Mouse (Mus musculus) heart, embryonic 11.5 days (tissue): ENCODE measurements around the gene Gm20388. TPM values are rescaled to one million over a fixed set of nuclear protein-coding genes. Genes with fewer than 3 reads are reported as not detected.

Experiments used
- ATAC-seq: fragments of 200-750 bp; cut with Nextera tagmentation; replicated peaks from 2 replicates; pipeline ENCODE4 v1.8.0; 2017; ENCODE audit warnings: moderate library complexity; ENCODE audit not compliant: insufficient number of reproducible peaks, low FRiP score, low TSS enrichment
- H3K27ac ChIP-seq: fragments of 300-500 bp; sonication (generic); 2 replicates; pipeline ENCODE4 v1.5.1; 2014; ENCODE audit warnings: mild to moderate bottlenecking, low read depth, low read length
- H3K27me3 ChIP-seq: fragments of 300-500 bp; sonication (generic); 2 replicates; pipeline ENCODE4 v1.6.1; 2014; ENCODE audit warnings: mild to moderate bottlenecking, low read length, mixed read lengths; ENCODE audit not compliant: control insufficient read depth, insufficient read depth
- H3K36me3 ChIP-seq: fragments of 300-500 bp; sonication (generic); 2 replicates; pipeline ENCODE4 v1.6.1; 2014; ENCODE audit warnings: mild to moderate bottlenecking, low read length, moderate library complexity, mixed read lengths; ENCODE audit not compliant: control insufficient read depth, insufficient read depth
- H3K4me1 ChIP-seq: fragments of 300-500 bp; sonication (generic); 2 replicates; pipeline ENCODE4 v1.6.1; 2014; ENCODE audit warnings: low read length; ENCODE audit not compliant: control insufficient read depth, insufficient read depth
- H3K4me2 ChIP-seq: fragments of 300-500 bp; sonication (generic); 2 replicates; pipeline ENCODE4 v1.6.1; 2014; ENCODE audit warnings: mild to moderate bottlenecking, moderate library complexity
- H3K4me3 ChIP-seq: fragments of 300-500 bp; sonication (generic); 2 replicates; pipeline ENCODE4 v1.5.1; 2014; ENCODE audit warnings: low read depth, low read length
- H3K9ac ChIP-seq: fragments of 300-500 bp; sonication (generic); 2 replicates; pipeline ENCODE4 v1.6.1; 2014; ENCODE audit warnings: mild to moderate bottlenecking, low read depth, low read length, moderate library complexity
- H3K9me3 ChIP-seq: fragments of 300-500 bp; sonication (generic); replicated peaks from 2 replicates; pipeline ENCODE4 v1.6.1; 2016; ENCODE audit warnings: low read length; ENCODE audit not compliant: control insufficient read depth
- WGBS: fragments of 180-500 bp; shearing (Covaris S2); extraction: QIAGEN DNeasy Blood & Tissue Kit; methylation state at CpG from one replicate; pipeline ENCODE4 v1.1.7; 2014; ENCODE audit not compliant: insufficient replicate concordance; 5-methylcytosine and 5-hydroxymethylcytosine counted together
- polyA plus RNA-seq: library from polyadenylated mRNA; unstranded; fragments of >200 nt; fragmentation: Nextera tagmentation; extraction: Ambion mirVana; gene quantifications from 2 replicates; pipeline ENCODE4 v1.2.1, GENCODE M21; 2014

Gene Gm20388
- polyA plus RNA-seq, 1 experiment from 2014 or later = 6.4 TPM

- H3K27ac ChIP-seq = peak within 1 kb of the TSS; percentile 86
- no peaks in the 10 kb centered on the region for H3K27me3 ChIP-seq
- H3K36me3 ChIP-seq = peaks cover 21% of the 10 kb centered on the region
- H3K9me3 ChIP-seq = no peaks in the 10 kb centered on the region
- peak within 1 kb of the TSS; percentile 88 for H3K4me3 ChIP-seq
- H3K4me2 ChIP-seq = peak within 1 kb of the TSS; percentile 92
- ATAC-seq = peak; percentile 93
- WGBS = under 1% methylated on average over 91 of the region's 105 CpGs
- peak within 1 kb of the TSS; percentile 93 for H3K9ac ChIP-seq
- H3K4me1 ChIP-seq = peaks cover 38% of the 10 kb centered on the region
These were observed 757.1 kb downstream of the Gm20388 start, which contains the start of the genes Gm27021 and Cox4i1 for GRCm38 (mm10) chr8:120667561-120668373. Gene Gm27021 (minus strand): TSS chr8:120668079. Gene Cox4i1 (plus strand): TSS chr8:120668222.

DNA sequence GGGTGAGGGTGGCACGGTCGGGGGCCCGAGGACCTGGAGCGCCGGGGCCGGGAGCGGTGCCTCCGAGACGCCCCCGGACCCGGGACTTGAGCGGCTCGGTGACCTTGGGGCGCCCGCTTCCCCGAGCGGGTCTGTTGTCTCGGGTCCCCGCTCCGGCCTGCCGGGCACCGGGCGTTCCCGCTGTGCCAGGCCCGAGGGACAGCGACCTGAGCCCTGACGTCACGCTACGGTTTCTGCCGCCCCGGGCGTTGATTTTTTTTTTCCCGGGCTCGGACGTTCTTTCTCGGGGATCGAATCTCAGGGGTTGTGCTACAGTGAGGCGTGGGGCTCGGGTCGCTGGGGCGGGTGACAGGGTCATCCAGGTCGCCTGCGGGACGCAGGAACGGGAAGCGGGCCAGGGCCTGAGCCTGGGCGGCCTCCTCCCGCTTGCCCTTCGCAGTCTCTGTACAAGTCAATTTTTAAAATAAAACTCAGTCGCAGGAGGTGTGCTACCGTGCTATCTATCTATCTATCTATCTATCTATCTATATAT lies 757.8 kb downstream of the Gm20388 start, which contains the start of gene Emc8:
Emc8 (minus strand) TSS at position 200 of the 532 bp plus-strand sequence.
- Histone ChIP-seq H3K27ac (peak within 1 kb of the TSS; percentile 86), H3K4me2 (peak within 1 kb of the TSS; percentile 92), H3K4me3 (peak within 1 kb of the TSS; percentile 88), H3K9ac (peak within 1 kb of the TSS; percentile 93), H3K27me3 (no peaks in the 10 kb centered on the region), H3K4me1 (peaks cover 35% of the 10 kb centered on the region), H3K36me3 (peaks cover 28% of the 10 kb centered on the region), H3K9me3 (no peaks in the 10 kb centered on the region)
- WGBS = under 1% methylated on average over 48 of the region's 51 CpGs
- ATAC-seq = no peak

DNA sequence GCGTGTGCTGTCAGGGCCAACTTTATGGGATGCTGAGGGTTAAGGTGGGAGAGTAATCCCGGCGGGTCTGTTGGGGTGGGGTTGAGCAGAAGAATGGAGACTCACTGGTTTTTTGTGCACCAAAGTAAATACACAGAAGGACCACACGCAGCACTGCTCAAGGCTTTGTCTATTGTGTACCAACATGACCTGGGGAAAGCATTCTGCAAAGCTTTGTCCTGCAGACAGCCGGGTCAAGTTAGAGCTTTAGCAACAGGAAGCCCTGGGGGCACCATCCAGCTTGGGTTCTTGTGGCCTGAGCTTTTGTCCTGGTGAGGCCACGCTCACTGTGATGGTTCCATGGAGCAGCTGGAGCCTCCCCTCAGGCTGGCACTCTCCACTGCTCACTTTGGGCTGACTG lies 761.1 kb downstream of the Gm20388 start:
- no peak overlapping the region for H3K4me3 ChIP-seq
- H3K27me3 ChIP-seq = no peaks in the 10 kb centered on the region
- no peak for ATAC-seq
- WGBS = 89% methylated on average over 6 of the region's 6 CpGs
- no peaks in the 10 kb centered on the region for H3K9me3 ChIP-seq
- H3K4me2 ChIP-seq = no peak overlapping the region
- H3K9ac ChIP-seq = no peak overlapping the region
- H3K4me1 ChIP-seq = peaks cover 9% of the 10 kb centered on the region
- H3K36me3 ChIP-seq = peaks cover 35% of the 10 kb centered on the region
- no peak overlapping the region for H3K27ac ChIP-seq

DNA sequence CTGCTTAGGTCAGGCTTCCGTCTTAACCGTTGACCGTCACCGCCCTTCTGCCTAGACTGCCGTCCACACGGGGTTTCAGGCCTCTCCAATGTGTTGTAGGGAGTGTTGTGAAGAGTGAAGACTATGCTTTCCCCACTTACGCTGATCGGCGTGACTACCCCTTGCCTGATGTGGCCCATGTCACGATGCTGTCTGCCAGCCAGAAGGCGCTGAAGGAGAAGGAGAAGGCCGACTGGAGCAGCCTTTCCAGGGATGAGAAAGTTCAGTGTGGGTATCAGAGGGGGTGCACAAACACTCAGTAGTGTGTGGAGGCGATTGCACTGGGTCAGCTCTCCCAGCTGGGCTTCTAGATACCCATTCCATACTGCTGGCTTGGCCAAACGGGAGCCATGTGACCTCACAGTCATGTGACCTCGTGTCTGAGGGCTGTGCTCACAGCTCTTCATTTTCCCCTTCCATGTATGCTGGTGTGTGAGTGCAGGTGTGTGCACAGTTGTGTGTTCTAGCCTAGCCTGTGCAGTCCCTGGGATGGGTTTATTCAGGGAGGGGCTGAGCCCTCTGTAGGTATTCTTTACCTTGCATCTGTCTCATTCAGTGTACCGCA lies 762.1 kb downstream of the Gm20388 start:
- no peak for ATAC-seq
- Histone ChIP-seq H3K27ac (no peak overlapping the region), H3K4me2 (no peak overlapping the region), H3K36me3 (peaks cover 35% of the 10 kb centered on the region), H3K4me1 (peaks cover 6% of the 10 kb centered on the region; the same call in 1 of the 2 replicates), H3K4me3 (no peak overlapping the region), H3K9me3 (no peaks in the 10 kb centered on the region), H3K27me3 (no peaks in the 10 kb centered on the region), H3K9ac (no peak overlapping the region)
- WGBS = 88% methylated on average over 16 of the region's 16 CpGs

GRCm38 (mm10) chr8:120673298-120673697 lies 762.7 kb downstream of the Gm20388 start:
- ATAC-seq = no peak
- H3K27ac ChIP-seq = no peak overlapping the region
- peaks cover 6% of the 10 kb centered on the region; the same call in 1 of the 2 replicates for H3K4me1 ChIP-seq
- no peak overlapping the region for H3K4me3 ChIP-seq
- WGBS = 95% methylated on average over 7 of the region's 7 CpGs
- H3K27me3 ChIP-seq = no peaks in the 10 kb centered on the region
- no peaks in the 10 kb centered on the region for H3K9me3 ChIP-seq
- no peak overlapping the region for H3K9ac ChIP-seq
- H3K4me2 ChIP-seq = no peak overlapping the region
- H3K36me3 ChIP-seq = peaks cover 35% of the 10 kb centered on the region

DNA sequence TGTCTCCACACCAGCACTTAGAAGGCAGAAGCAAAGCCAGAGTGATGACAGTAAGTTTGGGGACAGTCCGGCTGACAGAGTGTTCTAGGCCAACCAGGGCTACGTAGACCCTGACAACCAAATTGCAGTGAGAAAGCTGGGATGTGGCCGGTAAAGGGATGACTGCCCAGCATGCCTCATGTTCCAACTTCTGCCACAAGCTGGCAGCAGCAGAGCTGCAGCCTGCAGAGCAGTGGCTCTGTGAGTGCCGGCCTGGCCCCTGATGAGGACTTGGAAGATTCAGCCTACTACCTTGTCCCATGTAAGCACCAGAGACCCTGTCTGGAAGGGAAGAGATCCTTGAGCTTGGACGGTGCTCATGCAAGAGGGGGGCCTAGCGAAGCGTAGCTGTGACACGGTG lies 765.1 kb downstream of the Gm20388 start:
- H3K27ac ChIP-seq = no peak overlapping the region
- H3K9me3 ChIP-seq = no peaks in the 10 kb centered on the region
- no peak overlapping the region for H3K9ac ChIP-seq
- no peak overlapping the region for H3K4me2 ChIP-seq
- WGBS = 67% methylated on average over 8 of the region's 8 CpGs
- H3K36me3 ChIP-seq = peaks cover 26% of the 10 kb centered on the region
- no peak for ATAC-seq
- H3K4me1 ChIP-seq = peaks cover 3% of the 10 kb centered on the region; the same call in 1 of the 2 replicates
- no peak overlapping the region for H3K4me3 ChIP-seq
- no peaks in the 10 kb centered on the region for H3K27me3 ChIP-seq

DNA sequence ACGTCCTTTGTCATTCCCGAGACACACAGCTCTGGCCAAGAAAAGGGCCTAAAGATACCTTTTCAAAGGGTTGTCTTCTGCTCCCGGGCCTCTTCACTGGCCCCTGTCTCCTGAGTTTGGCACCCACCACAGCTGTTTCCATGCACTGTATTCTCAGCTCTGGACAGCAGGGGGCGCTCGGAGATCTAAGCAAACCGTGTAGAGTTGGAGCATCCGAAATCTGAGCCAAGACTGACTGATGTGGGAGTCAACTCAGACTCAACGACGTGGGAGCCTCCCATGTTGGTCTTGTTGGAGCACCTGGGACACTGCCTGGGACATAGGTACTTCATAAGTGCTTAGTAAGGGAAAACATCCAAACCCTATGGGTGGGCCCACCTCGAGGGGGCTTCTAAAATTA lies 767.8 kb downstream of the Gm20388 start:
- no peak overlapping the region for H3K27ac ChIP-seq
- peaks cover 2% of the 10 kb centered on the region; the same call in 1 of the 2 replicates for H3K27me3 ChIP-seq
- no peak overlapping the region for H3K9ac ChIP-seq
- no peak overlapping the region for H3K4me3 ChIP-seq
- ATAC-seq = no peak
- no peak overlapping the region for H3K4me2 ChIP-seq
- no peaks in the 10 kb centered on the region for H3K4me1 ChIP-seq
- H3K9me3 ChIP-seq = no peaks in the 10 kb centered on the region
- WGBS = 14% methylated on average over 10 of the region's 10 CpGs
- peaks cover 7% of the 10 kb centered on the region for H3K36me3 ChIP-seq

DNA sequence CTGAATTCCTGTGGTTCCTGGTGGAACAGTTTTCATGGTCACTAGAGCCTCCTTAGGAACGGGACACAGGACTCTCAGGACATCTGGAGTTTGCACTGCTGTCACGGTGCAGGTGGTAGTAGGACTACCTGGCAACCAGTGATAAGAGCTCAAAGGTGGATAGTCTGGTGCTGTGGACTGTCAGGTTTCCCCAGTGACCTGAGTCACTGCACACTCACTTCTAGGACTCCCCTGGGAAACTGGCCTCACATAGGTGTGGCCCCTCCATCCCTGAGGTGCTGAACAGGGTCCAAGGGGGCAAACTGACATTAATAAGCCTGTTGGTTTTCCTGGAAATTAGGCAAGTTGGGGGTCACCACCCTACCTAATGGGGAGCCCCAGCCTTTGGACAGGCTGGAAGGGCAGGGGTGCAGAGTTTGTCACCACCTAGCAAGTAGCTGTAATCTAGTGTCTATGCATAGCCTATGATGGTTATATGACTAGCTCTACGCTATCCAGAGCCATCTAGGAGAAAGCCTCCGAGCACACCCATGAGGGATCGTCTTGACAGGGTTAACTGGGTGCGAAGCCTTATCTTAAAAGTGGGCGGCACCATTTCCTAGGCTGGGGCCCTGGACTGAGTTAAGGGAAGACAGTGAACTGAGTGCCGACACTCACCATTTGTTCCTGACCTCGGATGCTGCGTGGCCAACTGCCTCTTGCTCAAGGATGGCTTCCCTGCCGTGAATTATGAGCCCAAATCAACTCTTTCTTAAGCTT lies 769.2 kb downstream of the Gm20388 start:
- peaks cover 2% of the 10 kb centered on the region for H3K27me3 ChIP-seq
- H3K36me3 ChIP-seq = no peaks in the 10 kb centered on the region
- no peak overlapping the region for H3K4me2 ChIP-seq
- no peak overlapping the region for H3K27ac ChIP-seq
- no peaks in the 10 kb centered on the region for H3K9me3 ChIP-seq
- 24% methylated on average over 11 of the region's 11 CpGs for WGBS
- H3K4me3 ChIP-seq = no peak overlapping the region
- H3K9ac ChIP-seq = no peak overlapping the region
- no peak for ATAC-seq
- no peaks in the 10 kb centered on the region; the same call in 1 of the 2 replicates for H3K4me1 ChIP-seq
